Mouse (Mus musculus) fibroblast of lung, adult 2 months (primary cell): ENCODE results near the gene Duxf3.
"Not testable (repeated sequence)": the region's sequence is repeated elsewhere in the genome, so short reads cannot be mapped to it uniquely, and the experiment has no call there.

Source experiments
- DNase-seq: peaks from one replicate; pipeline ENCODE4 v3.0.0-alpha.2; 2011; ENCODE audit warnings: low read depth

Duxf3 gene

DNA sequence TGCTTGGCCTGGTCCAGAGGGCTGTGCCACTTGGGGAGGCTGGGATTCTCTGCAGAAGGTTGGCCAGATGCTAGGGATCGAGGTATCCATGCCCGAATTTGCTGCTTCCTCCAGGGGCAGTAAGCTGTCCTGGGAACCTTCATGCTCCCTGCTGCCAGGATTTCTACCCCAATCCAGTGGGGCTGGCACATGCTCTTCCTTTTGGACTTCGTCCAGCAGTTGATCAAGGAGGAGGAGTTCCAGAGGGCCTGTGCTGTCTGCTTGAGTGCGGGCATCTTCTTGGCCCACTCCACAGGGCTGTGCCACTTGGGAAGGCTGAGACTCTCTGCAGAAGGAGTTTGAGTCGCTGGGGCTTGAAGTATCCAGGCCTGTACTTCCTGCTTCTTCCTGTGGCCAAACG is 9.3 kb downstream of the Duxf3 start:
- DNase-seq, result not testable (repeated sequence)

DNA sequence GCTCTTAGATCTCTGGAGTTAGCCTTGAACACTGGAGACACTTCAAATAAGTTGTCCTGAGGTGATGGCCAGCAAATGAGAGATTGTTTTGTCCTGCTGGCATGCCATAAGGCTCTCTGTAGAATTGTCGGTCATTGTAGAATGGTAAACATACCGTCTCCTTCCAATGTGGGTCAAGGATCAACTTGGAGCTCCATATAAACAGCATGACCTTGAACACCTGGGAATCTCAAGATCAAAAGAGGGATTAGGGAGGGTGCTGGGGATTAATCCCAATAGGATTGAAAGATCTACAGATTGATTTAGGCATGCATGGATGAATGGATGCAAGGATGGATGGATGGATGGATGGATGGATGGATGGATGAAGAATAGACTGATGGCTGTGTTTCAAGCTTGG is 10.9 kb downstream of the Duxf3 start:
- DNase-seq, result not testable (repeated sequence)

DNA sequence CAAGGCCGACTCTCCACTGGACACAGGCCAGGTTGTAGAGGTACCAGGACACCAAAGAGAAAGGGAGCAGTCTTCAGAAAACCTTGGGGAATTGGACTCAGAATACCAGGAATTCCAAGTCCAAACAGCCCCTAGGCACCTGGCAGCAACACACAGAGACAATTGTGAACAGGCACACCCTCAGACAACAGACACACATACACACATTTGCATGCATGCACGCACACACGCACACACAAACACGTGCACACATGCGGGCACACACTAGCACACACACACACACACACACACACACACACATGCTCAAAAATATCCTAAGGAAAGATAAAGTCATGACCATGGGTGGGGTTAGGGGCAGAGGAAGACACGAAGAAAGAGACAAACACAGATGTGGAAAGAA is 11.7 kb downstream of the Duxf3 start:
- DNase-seq, result no peak

DNA sequence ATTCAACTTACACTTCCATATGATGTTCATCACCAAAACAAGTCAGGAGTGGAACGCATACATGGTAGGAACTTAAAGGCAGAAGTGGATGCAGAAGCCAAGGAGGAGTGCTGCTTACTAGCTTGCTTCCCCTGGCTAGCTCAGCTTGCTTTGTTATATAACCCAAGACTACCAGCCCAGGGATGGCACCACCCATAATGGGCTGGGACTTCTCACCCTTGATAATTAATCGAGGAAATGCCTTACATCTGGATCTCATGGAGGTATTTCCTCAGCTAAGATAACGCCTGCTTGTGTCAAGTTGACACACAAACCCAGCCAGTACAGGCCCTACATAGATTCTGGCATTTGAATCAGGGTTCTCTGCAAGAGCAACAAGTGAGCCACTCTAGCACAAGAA is 15.1 kb downstream of the Duxf3 start:
- DNase-seq, result no peak

DNA sequence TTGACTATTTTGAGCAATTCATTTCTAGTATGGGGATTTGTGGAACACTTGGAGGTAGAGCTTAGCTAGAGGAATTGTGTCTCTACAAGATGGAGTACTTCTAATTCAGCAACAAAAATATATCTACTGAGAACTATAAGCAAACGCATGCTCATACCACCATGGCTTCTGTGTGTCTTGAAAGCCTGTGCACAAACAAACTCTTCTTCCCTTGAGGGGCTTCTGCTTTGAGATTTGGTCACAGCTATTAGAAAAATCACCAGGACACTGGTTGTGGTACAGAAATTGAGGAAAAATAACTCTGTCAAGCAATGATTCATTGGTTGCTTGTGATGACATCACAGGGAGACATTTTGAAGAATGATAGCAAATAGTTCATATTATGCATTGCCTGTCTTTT is 17.1 kb downstream of the Duxf3 start:
- no peak for DNase-seq

DNA sequence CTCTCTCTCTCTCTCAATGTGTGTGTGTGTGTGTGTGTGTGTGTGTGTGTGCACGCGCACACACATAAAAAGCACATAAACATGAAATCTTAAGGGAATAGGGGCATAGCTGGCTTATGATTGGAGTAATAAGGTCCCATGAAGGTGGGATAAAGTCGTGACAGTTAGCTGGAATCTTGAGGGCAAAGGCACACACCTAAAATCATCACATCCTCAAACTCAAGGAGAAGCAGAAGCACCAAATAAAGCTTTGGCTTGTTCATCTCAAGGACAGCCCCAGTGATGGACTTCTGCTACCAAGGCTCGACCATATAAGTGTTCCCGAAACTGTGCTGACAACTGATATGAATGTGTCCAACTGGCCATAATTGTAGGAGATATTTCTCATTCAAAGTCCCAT is 17.5 kb downstream of the Duxf3 start:
- DNase-seq, result no peak

DNA sequence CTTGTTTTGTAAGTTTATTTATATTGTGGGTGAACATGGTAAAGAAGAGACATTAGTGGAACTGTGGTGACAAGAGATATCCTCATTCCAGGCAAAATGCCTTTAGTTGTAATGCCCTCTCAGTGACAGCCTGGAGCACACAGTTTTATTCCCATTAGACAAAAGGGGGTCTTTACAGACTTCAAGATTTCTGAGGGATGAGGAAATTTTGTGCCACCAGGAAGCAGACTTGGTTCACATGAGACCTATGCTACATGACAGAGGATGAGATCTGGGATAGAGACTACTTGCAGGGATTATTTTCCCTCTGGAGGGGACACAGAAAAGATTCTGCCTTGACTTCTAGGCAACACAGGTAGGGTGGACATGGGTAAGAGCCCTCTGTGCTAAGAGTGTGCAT is 18.0 kb downstream of the Duxf3 start:
- no peak for DNase-seq

DNA sequence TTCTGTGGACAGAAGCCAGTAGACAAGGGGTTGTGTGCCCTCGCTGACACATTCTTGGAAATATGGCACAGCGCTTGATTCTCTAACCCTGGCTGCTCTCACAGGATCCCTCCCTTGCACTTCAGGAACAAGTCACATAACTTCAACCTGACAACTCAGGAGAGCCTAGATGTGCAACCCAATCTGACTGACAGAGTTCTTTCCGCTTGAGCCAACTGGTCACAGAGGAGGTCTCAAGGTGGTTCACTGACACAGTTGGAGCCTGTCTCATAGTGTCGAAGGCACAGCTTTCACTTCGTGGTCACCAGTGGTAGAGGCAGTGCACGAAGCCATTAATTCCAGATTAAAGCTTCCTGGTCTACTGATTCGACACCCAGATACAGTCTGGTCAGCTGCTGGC is 20.2 kb downstream of the Duxf3 start:
- no peak for DNase-seq

DNA sequence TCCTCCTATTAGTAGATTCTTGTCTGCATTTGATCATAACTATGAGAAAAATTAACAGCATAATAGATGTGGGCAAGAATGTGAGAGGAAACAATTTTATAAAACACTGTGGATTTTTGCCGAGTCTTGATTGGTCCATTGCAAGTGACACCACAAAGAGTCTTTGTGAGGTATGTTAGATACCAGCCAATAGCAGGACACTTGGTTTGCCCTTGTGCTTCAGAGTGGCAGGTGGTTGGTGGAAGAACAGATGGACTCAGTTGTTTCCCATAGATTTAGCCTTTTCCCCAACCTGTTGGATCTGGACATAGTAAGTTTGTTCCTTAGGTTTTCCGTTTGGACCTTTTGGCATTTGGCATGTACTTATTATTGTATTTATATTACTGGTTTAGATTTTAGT is 21.3 kb downstream of the Duxf3 start:
- DNase-seq, result no peak

DNA sequence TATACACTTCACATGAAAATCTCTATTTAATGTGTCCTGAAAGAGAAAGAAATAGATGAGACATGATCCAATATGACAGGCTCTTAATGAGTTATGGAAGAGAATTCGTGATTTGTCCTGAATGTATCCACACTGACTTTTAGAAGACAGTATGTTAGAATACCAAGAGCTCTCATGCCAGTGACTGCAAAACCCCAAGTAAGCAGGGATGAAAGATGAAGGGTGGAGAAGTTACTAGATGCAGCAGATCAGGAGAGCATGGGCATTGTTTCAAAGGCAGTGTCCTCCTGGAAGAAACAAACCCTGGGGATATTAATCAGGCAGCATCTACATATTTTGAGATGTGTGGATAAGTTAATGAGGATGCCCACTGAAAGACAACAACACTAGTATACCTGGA is 22.0 kb downstream of the Duxf3 start:
- no peak for DNase-seq

DNA sequence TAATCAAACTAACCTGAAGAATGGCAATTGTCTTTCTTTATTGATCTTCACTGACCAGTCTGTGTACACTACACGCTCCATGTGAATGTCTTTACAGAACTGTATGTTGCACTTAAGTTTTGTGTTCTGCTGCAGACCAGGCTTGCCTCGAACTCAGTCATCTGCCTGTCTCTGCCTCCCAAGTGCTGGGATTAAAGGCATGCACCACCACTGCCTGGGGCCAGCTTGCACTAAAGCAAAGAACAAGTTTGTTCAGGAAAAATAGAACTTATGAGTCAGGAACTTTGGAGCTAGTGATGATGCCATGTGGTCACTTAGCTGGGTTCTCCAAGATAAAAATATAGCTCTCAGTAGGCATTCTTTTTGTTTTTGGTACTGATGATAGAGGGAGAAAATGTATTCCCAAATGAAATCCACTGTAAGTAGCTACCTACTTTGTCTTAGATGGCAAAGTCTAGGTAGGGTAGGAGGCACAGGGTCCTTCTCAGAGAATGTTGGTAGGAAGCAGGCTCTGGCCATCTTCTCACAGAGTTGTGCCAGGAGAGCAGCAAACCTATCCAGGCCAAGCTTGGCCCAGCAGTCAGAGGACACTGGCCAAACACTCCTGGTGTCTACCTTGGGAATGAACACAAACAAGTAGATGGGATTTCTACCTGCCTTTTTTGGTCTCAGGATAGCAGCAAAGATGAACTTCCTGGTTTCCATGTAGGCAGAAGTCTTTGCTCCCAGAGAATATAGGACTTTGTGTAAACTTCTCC is 22.6 kb downstream of the Duxf3 start:
- DNase-seq, result no peak

DNA sequence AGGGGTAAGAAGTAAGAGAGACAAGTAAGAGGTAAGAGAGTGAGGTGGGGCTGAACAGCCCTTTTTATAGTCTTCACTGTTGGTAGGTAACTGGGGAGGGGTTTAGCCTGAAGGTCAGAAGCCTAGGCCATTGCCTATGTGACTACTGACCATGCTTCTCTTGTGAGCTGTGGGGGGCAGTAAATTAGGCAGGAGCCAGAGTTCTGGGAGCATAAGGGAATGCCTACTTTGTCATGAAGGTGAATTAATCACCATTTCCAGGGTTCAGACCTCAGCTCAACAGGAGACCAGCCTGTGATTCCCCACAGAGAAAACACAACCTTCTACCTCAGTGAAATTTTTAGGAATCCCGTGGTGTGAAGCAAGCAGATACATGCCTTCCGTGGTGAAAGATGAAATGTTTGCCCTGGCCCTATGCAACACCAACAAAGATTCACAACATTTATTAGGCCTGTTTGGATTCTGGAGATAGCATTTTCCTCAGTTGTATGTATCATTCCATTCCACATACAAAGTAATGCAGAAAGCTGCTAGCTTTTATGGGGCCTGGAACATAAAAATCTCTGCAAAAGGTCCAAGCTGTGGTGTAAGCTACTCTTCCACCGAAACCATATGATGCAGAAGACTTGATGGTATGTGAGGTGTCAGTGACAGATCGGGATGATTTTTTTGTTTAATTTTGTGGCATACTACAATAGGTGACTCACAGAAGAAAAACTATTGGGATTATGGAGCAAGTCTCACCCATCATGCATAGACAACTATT is 25.7 kb downstream of the Duxf3 start:
- no peak for DNase-seq

DNA sequence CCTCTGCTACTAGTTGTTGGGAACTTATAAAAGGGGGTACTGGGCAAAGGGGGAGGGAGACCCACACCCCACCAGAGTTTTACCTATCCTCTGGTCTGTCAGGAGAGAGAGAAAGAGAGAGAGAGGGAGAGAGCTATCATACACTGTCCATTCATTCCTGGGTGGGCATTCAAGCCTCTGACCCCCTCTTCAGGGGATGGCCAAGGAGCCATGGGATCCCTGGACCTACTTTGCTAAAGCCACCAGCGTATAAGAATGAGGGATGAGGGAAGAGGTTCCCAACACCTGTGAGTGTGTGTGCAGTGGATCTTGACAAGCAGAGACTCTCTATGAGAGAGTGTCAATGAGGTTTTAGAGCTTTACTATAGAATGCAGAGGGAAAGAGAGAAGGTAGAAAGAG is 26.5 kb downstream of the Duxf3 start:
- DNase-seq, result no peak
